Mouse (Mus musculus) lung, postnatal 36 days (tissue): ENCODE results near the gene D1Ertd622e.

Experiments used
- DNase-seq: peaks from one replicate; pipeline ENCODE4 v3.0.0; 2022; ENCODE audit warnings: mixed read lengths

Gene D1Ertd622e

GRCm38 (mm10) chr1:97578025-97578417 is 83.9 kb downstream of the D1Ertd622e start:
- no peak for DNase-seq

- DNase-seq = no peak
Observed at GRCm38 (mm10) chr1:97577062-97578024, 84.5 kb downstream of the D1Ertd622e start.

DNA sequence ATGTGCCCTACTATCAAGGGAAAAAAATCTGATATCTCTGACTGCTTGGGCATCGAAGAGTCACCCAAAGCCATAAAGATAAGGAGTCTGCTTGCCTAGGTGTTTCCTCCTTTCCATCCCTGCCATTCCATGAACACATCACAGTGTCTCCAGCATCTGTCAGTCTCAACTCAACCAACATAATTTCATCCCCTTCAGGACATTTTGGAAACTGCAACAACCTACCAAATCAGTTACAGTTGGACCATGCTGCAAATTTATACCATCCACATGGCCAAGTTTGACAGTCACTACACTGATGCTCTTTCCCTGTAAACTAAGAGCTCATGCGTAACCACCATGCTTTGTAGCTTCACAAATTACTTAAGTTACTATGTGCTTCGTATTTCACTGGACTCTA is 85.3 kb downstream of the D1Ertd622e start:
- no peak for DNase-seq

DNA sequence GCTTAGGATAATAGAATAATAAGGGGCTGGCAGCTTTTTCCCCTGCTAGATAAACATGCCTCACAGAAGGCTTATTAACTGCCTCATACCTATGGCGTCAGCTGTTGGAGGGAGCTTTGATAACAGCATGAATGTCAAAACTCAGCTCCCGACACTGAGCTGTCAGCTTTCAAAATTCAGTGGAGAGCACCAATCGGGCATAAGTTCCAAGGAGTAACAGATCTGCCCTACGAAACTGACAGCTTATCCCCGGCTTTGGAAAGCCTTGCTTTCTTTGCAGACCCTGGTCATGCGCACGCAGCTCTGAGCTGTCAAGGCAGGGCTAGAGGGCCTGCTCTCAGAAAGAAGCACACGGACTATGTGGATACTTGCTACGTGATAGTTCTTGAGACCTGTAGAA is 91.1 kb downstream of the D1Ertd622e start:
- DNase-seq = no peak

DNA sequence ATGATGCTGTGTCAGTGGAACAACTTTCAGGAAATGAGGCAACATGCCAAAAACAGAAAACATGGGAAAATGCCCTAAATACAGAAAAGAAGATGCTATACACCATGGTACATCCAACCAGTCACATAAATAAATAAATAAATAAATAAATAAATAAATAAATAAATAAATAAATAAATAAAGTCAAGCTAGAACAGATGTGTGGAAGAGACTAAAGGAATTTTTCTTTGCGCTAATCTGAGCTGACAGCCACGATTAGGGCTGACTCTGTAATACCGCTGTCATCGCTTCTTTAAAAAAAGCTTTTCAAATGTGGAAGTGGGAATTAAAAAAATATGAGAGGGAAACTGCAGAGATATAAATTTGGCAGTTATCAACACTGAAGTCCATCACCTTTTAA is 93.9 kb downstream of the D1Ertd622e start:
- no peak for DNase-seq

DNA sequence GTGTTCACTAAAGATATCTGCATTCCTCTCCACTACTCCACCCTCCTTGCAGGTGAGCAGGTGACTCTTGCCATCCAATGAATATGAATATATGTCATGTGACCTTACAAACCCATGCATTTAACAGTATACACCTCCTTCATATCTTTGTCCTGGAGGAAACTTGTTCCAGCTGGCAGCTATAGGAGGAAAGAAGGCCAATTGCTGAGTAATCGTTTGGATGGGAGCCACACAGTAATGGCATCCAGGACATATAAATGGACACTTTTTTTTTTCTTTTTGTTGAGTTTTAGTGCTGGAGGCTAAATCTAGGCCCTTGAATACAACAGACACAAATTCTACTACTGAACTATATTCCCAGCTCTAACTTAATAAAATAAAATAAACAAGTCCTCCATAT is 97.2 kb downstream of the D1Ertd622e start:
- DNase-seq = no peak

- no peak for DNase-seq
Observed at GRCm38 (mm10) chr1:97562867-97563266, 99.0 kb downstream of the D1Ertd622e start.
